Mouse (Mus musculus) liver, embryonic 12.5 days (tissue): ENCODE data around the gene Zfp429. TPM values are rescaled to one million over a fixed set of nuclear protein-coding genes. Genes with fewer than 3 reads are reported as not detected.
"Not testable (repeated sequence)": the region's sequence is repeated elsewhere in the genome, so short reads cannot be mapped to it uniquely, and the experiment has no call there.

ENCODE experiments used
- ATAC-seq: fragments of 200-750 bp; cut with Nextera tagmentation; 2 replicates; pipeline ENCODE4 v1.8.0; 2017; ENCODE audit warnings: moderate number of reproducible peaks, mild to moderate bottlenecking, moderate library complexity
- H3K27ac ChIP-seq: fragments of 300-500 bp; sonication (generic); 2 replicates; pipeline ENCODE4 v1.5.1; 2016; ENCODE audit warnings: mild to moderate bottlenecking
- H3K27me3 ChIP-seq: fragments of 300-500 bp; sonication (generic); replicated peaks from 2 replicates; pipeline ENCODE4 v1.6.1; 2016; ENCODE audit warnings: mild to moderate bottlenecking, moderate library complexity
- H3K36me3 ChIP-seq: fragments of 300-500 bp; sonication (generic); 2 replicates; pipeline ENCODE4 v1.6.1; 2016; ENCODE audit warnings: mild to moderate bottlenecking, moderate library complexity
- H3K4me1 ChIP-seq: fragments of 300-500 bp; sonication (generic); 2 replicates; pipeline ENCODE4 v1.6.1; 2016
- H3K4me2 ChIP-seq: fragments of 300-500 bp; sonication (generic); 2 replicates; pipeline ENCODE4 v1.6.1; 2016; ENCODE audit warnings: mild to moderate bottlenecking, moderate library complexity
- H3K4me3 ChIP-seq: fragments of 300-500 bp; sonication (generic); 2 replicates; pipeline ENCODE4 v1.5.1; 2016; ENCODE audit warnings: mild to moderate bottlenecking, moderate library complexity
- H3K9ac ChIP-seq: fragments of 300-500 bp; sonication (generic); 2 replicates; pipeline ENCODE4 v1.6.1; 2016; ENCODE audit warnings: mild to moderate bottlenecking, moderate library complexity
- H3K9me3 ChIP-seq: fragments of 300-500 bp; sonication (generic); replicated peaks from 2 replicates; pipeline ENCODE4 v1.6.1; 2016; ENCODE audit warnings: mild to moderate bottlenecking, moderate library complexity
- whole genome bisulfite sequencing: fragments of 180-500 bp; shearing (Covaris S2); methylation state at CpG from one replicate; pipeline ENCODE4 v1.1.7; 2016; ENCODE audit not compliant: insufficient replicate concordance; 5-methylcytosine and 5-hydroxymethylcytosine counted together
- polyA plus RNA-seq: library from polyadenylated mRNA; unstranded; fragments of >200 nt; fragmentation: Nextera tagmentation; extraction: Ambion mirVana; gene quantifications from 2 replicates; pipeline ENCODE4 v1.2.1, GENCODE M21; 2016

Zfp429 gene
- polyA plus RNA-seq, 1 experiment from 2014 or later: 3.1 TPM

- H3K9me3 ChIP-seq, H3K27me3 ChIP-seq, H3K36me3 ChIP-seq, H3K4me1 ChIP-seq: not testable (repeated sequence)
- peak; percentile 96 for ATAC-seq
- H3K27ac ChIP-seq: peak within 1 kb of the TSS; percentile 46; the same call in 1 of the 2 replicates
- peak within 1 kb of the TSS; percentile 62 for H3K4me3 ChIP-seq
- H3K4me2 ChIP-seq: peak within 1 kb of the TSS; percentile 71
- peak within 1 kb of the TSS; percentile 65 for H3K9ac ChIP-seq
- WGBS: 11% methylated on average over 15 of the region's 15 CpGs
These were observed 24.3 kb downstream of the Zfp429 start, which contains the start of the genes Gm28041 and Zfp456 for GRCm38 (mm10) chr13:67375050-67375911. TSS of gene Gm28041 (minus strand) at chr13:67375733. TSS of gene Zfp456 (minus strand) at chr13:67375810.

DNA sequence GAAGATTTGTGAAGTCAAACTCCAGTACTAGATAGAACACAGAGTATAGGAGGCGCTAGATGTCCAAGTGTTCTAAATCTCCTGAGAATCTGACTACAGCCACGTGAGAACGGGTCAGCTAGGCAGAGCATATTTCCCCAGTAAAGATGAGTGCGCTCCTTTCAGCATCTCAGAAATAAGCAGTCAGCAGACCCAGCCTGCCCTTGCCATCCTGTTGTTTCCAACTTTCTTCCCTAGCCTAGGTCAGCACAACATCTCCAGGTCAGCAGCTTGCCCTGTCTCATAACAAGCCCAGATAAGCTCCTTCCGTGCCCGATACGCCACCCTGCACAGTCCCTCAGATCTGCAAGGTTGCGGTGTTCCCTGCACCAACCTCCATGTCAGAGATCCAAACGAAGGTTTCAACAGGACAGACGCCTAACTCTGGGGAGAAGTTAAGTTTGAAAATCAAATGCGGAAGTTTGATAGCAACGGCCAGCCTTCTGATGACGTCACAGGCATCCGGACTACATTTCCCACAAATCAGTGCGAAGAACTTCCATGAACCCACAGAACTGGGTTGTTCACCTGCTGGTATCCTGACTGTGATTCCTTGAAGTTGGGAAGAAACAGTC lies 39.4 kb downstream of the Zfp429 start, which contains the start of the genes Gm28044 and Zfp953:
Gene Gm28044, minus strand, starts transcription at position 406 of the 614 bp plus-strand sequence.
Gene Zfp953, minus strand, starts transcription at position 475 of the 614 bp plus-strand sequence.
- peak; percentile 87 for ATAC-seq
- Histone ChIP-seq H3K27me3 (no peaks in the 10 kb centered on the region), H3K9me3 (no peaks in the 10 kb centered on the region), H3K27ac (peak within 1 kb of the TSS; percentile 80), H3K4me1 (peaks cover 15% of the 10 kb centered on the region), H3K9ac (peak within 1 kb of the TSS; percentile 78), H3K36me3 (no peaks in the 10 kb centered on the region), H3K4me3 (peak within 1 kb of the TSS; percentile 86), H3K4me2 (peak within 1 kb of the TSS; percentile 70)
- WGBS: under 1% methylated on average over 15 of the region's 15 CpGs

DNA sequence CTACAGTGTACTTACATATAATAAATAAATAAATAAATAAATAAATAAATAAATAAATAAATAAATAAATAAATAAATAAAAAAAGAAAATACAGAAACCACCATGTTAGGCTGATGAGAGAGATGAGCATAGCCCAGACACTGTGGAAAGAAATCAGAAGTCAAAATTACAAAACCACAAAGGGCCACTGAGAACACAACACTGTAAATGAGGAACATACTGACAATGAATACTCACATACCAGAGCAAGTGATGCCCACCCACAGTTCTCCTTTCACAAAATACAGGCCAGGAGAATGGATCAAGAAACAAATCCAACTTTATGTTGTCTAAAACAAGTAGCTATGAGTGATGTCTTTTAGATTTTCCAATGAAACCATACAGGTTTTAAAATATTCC lies 47.8 kb downstream of the Zfp429 start:
- Histone ChIP-seq H3K4me1 (no peaks in the 10 kb centered on the region), H3K4me2 (no peak overlapping the region), H3K9ac (no peak overlapping the region), H3K27ac (no peak overlapping the region), H3K27me3 (no peaks in the 10 kb centered on the region), H3K4me3 (no peak overlapping the region), H3K36me3 (no peaks in the 10 kb centered on the region), H3K9me3 (no peaks in the 10 kb centered on the region)
- ATAC-seq: no peak

GRCm38 (mm10) chr13:67343422-67343821 lies 56.2 kb downstream of the Zfp429 start:
- ATAC-seq: no peak
- Histone ChIP-seq H3K36me3 (peaks cover 36% of the 10 kb centered on the region), H3K27ac (no peak overlapping the region), H3K4me3 (no peak overlapping the region), H3K9ac (no peak overlapping the region), H3K9me3 (no peaks in the 10 kb centered on the region), H3K4me1 (no peaks in the 10 kb centered on the region), H3K27me3 (no peaks in the 10 kb centered on the region), H3K4me2 (no peak overlapping the region)
- 80% methylated on average over 2 of the region's 2 CpGs for WGBS

Other genes with a start within 250 kb of the Zfp429 start
- 1.9 and 2.6 TPM in 2 replicates for gene Rsl1, start 226.6 kb downstream of the Zfp429 start, polyA plus RNA-seq
- 0.35 and 0.62 TPM in 2 replicates for gene Zfp455, start 205.3 kb downstream of the Zfp429 start, polyA plus RNA-seq
- 0.74 and 0.92 TPM in 2 replicates for gene Zfp458, start 121.4 kb downstream of the Zfp429 start, polyA plus RNA-seq
- 0.15 and 0.35 TPM in 2 replicates for gene Zfp457, start 93.3 kb downstream of the Zfp429 start, polyA plus RNA-seq
- 1.1 TPM in 2 replicates for gene Zfp595, start 67.2 kb downstream of the Zfp429 start, polyA plus RNA-seq
- 0.26 and 0.38 TPM in 2 replicates for gene Gm28044, start 39.3 kb downstream of the Zfp429 start, polyA plus RNA-seq
- 0.82 and 1.1 TPM in 2 replicates for gene Zfp953, start 39.2 kb downstream of the Zfp429 start, polyA plus RNA-seq
- 0.50 TPM in 1 of 2 replicates, not detected in the other for gene Gm28041, start 24.1 kb downstream of the Zfp429 start, polyA plus RNA-seq
- gene Zfp456, start 24.0 kb downstream of the Zfp429 start, polyA plus RNA-seq: 0.78 and 0.85 TPM in 2 replicates
- 0.05 and 1.6 TPM in 2 replicates for gene Zfp459, start 21.6 kb upstream of the Zfp429 start, polyA plus RNA-seq
- gene Zfp874a, start 51.8 kb upstream of the Zfp429 start, polyA plus RNA-seq: 5.5 and 6.6 TPM in 2 replicates
- 1.9 and 3.3 TPM in 2 replicates for gene Zfp874b, start 84.4 kb upstream of the Zfp429 start, polyA plus RNA-seq
- gene Zfp58, start 100.7 kb upstream of the Zfp429 start, polyA plus RNA-seq: 4.1 TPM in 2 replicates
- gene Gm26965, start 126.3 kb upstream of the Zfp429 start, polyA plus RNA-seq: not detected in 2 replicates
- 9.4 and 9.7 TPM in 2 replicates for gene Zfp87, start 126.4 kb upstream of the Zfp429 start, polyA plus RNA-seq
- gene Zfp748, start 154.0 kb upstream of the Zfp429 start, polyA plus RNA-seq: 6.8 TPM in 2 replicates
- 1.9 and 2.0 TPM in 2 replicates for gene Zfp729b, start 209.9 kb upstream of the Zfp429 start, polyA plus RNA-seq
- gene Gm49345, start 237.9 kb upstream of the Zfp429 start, polyA plus RNA-seq: not detected in 2 replicates
- 0.94 and 1.1 TPM in 2 replicates for gene Zfp729a, start 238.0 kb upstream of the Zfp429 start, polyA plus RNA-seq